Mouse (Mus musculus) small intestine, adult 10 weeks (tissue): ENCODE measurements around the gene Tfap2b. TPM values are rescaled to one million over a fixed set of nuclear protein-coding genes. Genes with fewer than 3 reads are reported as not detected.

Source experiments
- polyA plus RNA-seq: library from polyadenylated mRNA; stranded (reverse); fragments of 350-450 nt; fragmentation: Illumina TruSeq; extraction: RNeasy Lipid Tissue Mini Kit (QIAGEN cat#74804); gene quantifications from one replicate; pipeline ENCODE4 v1.2.3, GENCODE M21; 2014; ENCODE audit warnings: low replicate concordance

Tfap2b gene
- polyA plus RNA-seq: not detected

GRCm38 (mm10) chr1:19208641-19209358, at the start of gene Tfap2b:
Gene Tfap2b (plus strand): TSS chr1:19208914.

Other genes with a start within 250 kb of the Tfap2b start
- gene Tfap2d, start 105.9 kb upstream of the Tfap2b start, polyA plus RNA-seq: not detected